Mouse (Mus musculus) neural tube, embryonic 11.5 days (tissue): ENCODE data around the gene Fam184b. TPM values are rescaled to one million over a fixed set of nuclear protein-coding genes. Genes with fewer than 3 reads are reported as not detected.

Source experiments
- ATAC-seq: fragments of 200-750 bp; cut with Nextera tagmentation; 2 replicates; pipeline ENCODE4 v1.8.0; 2017; ENCODE audit warnings: moderate number of reproducible peaks, mild to moderate bottlenecking, moderate TSS enrichment, moderate library complexity; ENCODE audit not compliant: insufficient read depth, low FRiP score, low TSS enrichment
- DNase-seq: peaks from one replicate; pipeline ENCODE4 v3.0.0-alpha.2; 2015; ENCODE audit warnings: low spot score
- H3K27ac ChIP-seq: fragments of 300-500 bp; sonication (generic); 2 replicates; pipeline ENCODE4 v1.5.1; 2014; ENCODE audit warnings: low read depth, mild to moderate bottlenecking, low read length
- H3K27me3 ChIP-seq: fragments of 300-500 bp; sonication (generic); 2 replicates; pipeline ENCODE4 v1.6.1; 2014; ENCODE audit warnings: mild to moderate bottlenecking, low read length, mixed read lengths; ENCODE audit not compliant: control insufficient read depth, insufficient read depth
- H3K36me3 ChIP-seq: fragments of 300-500 bp; sonication (generic); 2 replicates; pipeline ENCODE4 v1.6.1; 2014; ENCODE audit warnings: mild to moderate bottlenecking, low read length, moderate library complexity, mixed read lengths; ENCODE audit not compliant: control insufficient read depth, insufficient read depth
- H3K4me1 ChIP-seq: fragments of 300-500 bp; sonication (generic); 2 replicates; pipeline ENCODE4 v1.6.1; 2014; ENCODE audit warnings: low read length, mixed read lengths; ENCODE audit not compliant: control insufficient read depth, insufficient read depth
- H3K4me2 ChIP-seq: fragments of 300-500 bp; sonication (generic); 2 replicates; pipeline ENCODE4 v1.6.1; 2014; ENCODE audit warnings: low read depth, mild to moderate bottlenecking, moderate library complexity
- H3K4me3 ChIP-seq: fragments of 300-500 bp; sonication (generic); 2 replicates; pipeline ENCODE4 v1.5.1; 2014; ENCODE audit warnings: low read depth, low read length
- H3K9ac ChIP-seq: fragments of 300-500 bp; sonication (generic); 2 replicates; pipeline ENCODE4 v1.6.1; 2014; ENCODE audit warnings: mild to moderate bottlenecking, low read length
- H3K9me3 ChIP-seq: fragments of 300-500 bp; sonication (generic); 2 replicates; pipeline ENCODE4 v1.6.1; 2016; ENCODE audit warnings: low read length; ENCODE audit not compliant: control insufficient read depth
- WGBS: fragments of 180-500 bp; shearing (Covaris S2); extraction: QIAGEN DNeasy Blood & Tissue Kit; methylation state at CpG from one replicate; pipeline ENCODE4 v1.1.7; 2014; 5-methylcytosine and 5-hydroxymethylcytosine counted together
- polyA plus RNA-seq: library from polyadenylated mRNA; unstranded; fragments of >200 nt; fragmentation: Nextera tagmentation; extraction: Ambion mirVana; gene quantifications from 2 replicates; pipeline ENCODE4 v1.2.1, GENCODE M21; 2014

Fam184b gene
- polyA plus RNA-seq, 1 experiment from 2014 or later = 1.3 TPM

DNA sequence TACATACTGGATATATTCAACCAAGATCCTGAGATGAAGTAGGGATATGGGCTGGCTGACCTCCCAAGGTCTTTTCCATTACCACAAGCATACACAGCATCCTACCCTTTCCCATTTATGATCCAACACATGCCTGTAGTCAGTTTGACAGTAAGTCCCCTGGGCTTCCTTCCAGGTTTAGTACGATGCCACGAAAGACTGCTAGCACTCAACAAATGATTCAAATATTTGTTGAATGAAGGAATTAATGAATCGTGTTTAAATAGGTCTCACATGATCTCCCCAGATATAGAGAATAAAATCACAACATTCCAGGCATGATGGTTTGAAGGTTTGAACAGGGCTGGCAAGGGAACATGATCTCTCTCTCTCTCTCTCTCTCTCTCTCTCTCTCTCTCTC, 1.0 kb downstream of the Fam184b start:
- Histone ChIP-seq H3K4me1 (peaks cover 3% of the 10 kb centered on the region; the same call in 1 of the 2 replicates), H3K36me3 (no peaks in the 10 kb centered on the region), H3K4me2 (no peak overlapping the region), H3K9ac (no peak overlapping the region), H3K27ac (no peak overlapping the region), H3K4me3 (no peak overlapping the region), H3K27me3 (no peaks in the 10 kb centered on the region), H3K9me3 (no peaks in the 10 kb centered on the region)
- WGBS = 81% methylated on average over 3 of the region's 3 CpGs
- no peak for ATAC-seq
- no peak for DNase-seq

- Histone ChIP-seq H3K4me1 (no peaks in the 10 kb centered on the region), H3K27ac (no peak overlapping the region), H3K27me3 (no peaks in the 10 kb centered on the region), H3K9ac (no peak overlapping the region), H3K9me3 (no peaks in the 10 kb centered on the region), H3K36me3 (no peaks in the 10 kb centered on the region), H3K4me2 (no peak overlapping the region), H3K4me3 (no peak overlapping the region)
- ATAC-seq = no peak
- no peak for DNase-seq
Observed at GRCm38 (mm10) chr5:45629470-45629869, 9.9 kb downstream of the Fam184b start.

DNA sequence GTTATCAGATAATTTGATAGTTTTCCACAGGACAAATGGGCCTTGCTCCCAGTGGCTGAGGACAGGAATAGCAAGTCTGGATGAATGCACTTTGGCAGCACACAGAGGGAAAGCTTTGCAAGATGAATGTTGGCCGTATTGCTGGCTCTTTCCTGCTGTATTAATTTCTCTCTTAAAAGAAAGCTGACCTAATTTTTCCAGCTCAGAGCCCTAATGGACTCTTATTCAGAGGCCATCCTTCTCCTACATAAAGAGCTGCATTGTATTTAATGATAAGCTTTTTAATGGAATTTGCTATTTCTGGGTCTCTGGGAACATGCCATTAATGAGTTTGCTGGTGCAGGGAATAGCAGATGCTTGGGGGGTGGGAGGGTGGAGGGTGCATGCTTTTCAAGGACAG, 11.6 kb downstream of the Fam184b start:
- no peak overlapping the region for H3K4me2 ChIP-seq
- H3K27me3 ChIP-seq = no peaks in the 10 kb centered on the region
- no peak for DNase-seq
- 79% methylated on average over 1 of the region's 1 CpGs for WGBS
- no peak for ATAC-seq
- H3K4me1 ChIP-seq = no peaks in the 10 kb centered on the region
- H3K27ac ChIP-seq = no peak overlapping the region
- H3K9me3 ChIP-seq = no peaks in the 10 kb centered on the region
- H3K4me3 ChIP-seq = no peak overlapping the region
- H3K36me3 ChIP-seq = no peaks in the 10 kb centered on the region
- no peak overlapping the region for H3K9ac ChIP-seq

DNA sequence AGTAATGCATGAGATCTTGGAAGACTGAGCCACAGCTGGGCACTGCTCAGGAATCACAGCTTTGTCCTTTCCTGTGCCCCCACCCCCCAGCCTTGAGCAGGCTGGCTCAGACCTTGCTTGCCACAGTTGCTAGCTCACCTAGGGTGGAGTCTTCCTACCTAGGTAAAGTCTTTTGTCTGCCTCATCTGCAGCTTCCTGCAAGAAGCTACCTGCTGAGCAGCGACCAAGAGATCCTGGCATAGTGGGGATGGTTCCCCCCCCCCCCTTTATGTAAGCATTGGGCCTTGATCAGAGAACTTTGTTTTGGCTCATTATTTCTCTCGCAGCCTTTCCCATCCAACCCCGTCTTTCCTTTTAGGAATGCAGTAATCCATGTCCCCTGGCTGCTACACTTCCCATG, 17.9 kb downstream of the Fam184b start:
- H3K4me1 ChIP-seq = no peaks in the 10 kb centered on the region
- ATAC-seq (no peak), DNase-seq (no peak)
- no peaks in the 10 kb centered on the region for H3K9me3 ChIP-seq
- no peak overlapping the region for H3K9ac ChIP-seq
- 59% methylated on average over 3 of the region's 3 CpGs for WGBS
- no peaks in the 10 kb centered on the region for H3K36me3 ChIP-seq
- no peak overlapping the region for H3K27ac ChIP-seq
- no peak overlapping the region for H3K4me3 ChIP-seq
- H3K4me2 ChIP-seq = no peak overlapping the region
- H3K27me3 ChIP-seq = no peaks in the 10 kb centered on the region

GRCm38 (mm10) chr5:45599056-45599455, 40.4 kb downstream of the Fam184b start:
- no peak overlapping the region for H3K4me2 ChIP-seq
- WGBS = 74% methylated on average over 4 of the region's 4 CpGs
- H3K27me3 ChIP-seq = no peaks in the 10 kb centered on the region
- DNase-seq (no peak), ATAC-seq (no peak)
- no peaks in the 10 kb centered on the region for H3K9me3 ChIP-seq
- no peaks in the 10 kb centered on the region for H3K36me3 ChIP-seq
- no peak overlapping the region for H3K27ac ChIP-seq
- H3K9ac ChIP-seq = no peak overlapping the region
- no peaks in the 10 kb centered on the region for H3K4me1 ChIP-seq
- no peak overlapping the region for H3K4me3 ChIP-seq

- H3K9me3 ChIP-seq = no peaks in the 10 kb centered on the region
- no peak overlapping the region for H3K4me2 ChIP-seq
- no peak overlapping the region for H3K9ac ChIP-seq
- no peak for ATAC-seq
- no peak for DNase-seq
- no peaks in the 10 kb centered on the region for H3K36me3 ChIP-seq
- H3K4me3 ChIP-seq = no peak overlapping the region
- 74% methylated on average over 3 of the region's 3 CpGs for WGBS
- H3K27ac ChIP-seq = no peak overlapping the region
- H3K27me3 ChIP-seq = no peaks in the 10 kb centered on the region
- no peaks in the 10 kb centered on the region for H3K4me1 ChIP-seq
Observed at GRCm38 (mm10) chr5:45595363-45596039, 43.9 kb downstream of the Fam184b start.

DNA sequence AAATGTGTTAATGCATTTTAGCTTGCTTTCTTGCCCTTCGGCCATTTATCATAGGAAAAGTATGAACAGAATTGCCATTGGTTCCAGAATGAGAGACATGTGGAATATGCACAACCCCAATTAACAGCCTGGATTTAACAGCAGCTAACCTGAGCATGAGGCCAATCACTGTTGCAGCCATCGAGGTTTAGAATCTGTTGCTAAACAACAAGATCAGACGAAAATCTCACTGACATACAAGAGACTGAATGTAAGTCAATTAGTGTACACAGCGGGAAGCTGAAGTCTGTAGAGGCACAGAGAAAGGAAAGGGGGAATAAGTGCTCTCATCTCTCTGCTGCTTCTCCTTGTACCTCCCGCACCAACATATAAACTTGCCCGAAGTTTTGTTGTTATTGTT, 46.1 kb downstream of the Fam184b start:
- H3K9ac ChIP-seq = no peak overlapping the region
- no peak overlapping the region for H3K27ac ChIP-seq
- H3K36me3 ChIP-seq = no peaks in the 10 kb centered on the region
- DNase-seq (no peak), ATAC-seq (no peak)
- H3K27me3 ChIP-seq = no peaks in the 10 kb centered on the region
- H3K4me3 ChIP-seq = no peak overlapping the region
- H3K4me2 ChIP-seq = no peak overlapping the region
- no peaks in the 10 kb centered on the region for H3K9me3 ChIP-seq
- H3K4me1 ChIP-seq = no peaks in the 10 kb centered on the region
- 87% methylated on average over 6 of the region's 6 CpGs for WGBS

- H3K27ac ChIP-seq = no peak overlapping the region
- no peaks in the 10 kb centered on the region for H3K36me3 ChIP-seq
- H3K9me3 ChIP-seq = no peaks in the 10 kb centered on the region
Observed at GRCm38 (mm10) chr5:45590094-45590493, 49.3 kb downstream of the Fam184b start.

GRCm38 (mm10) chr5:45584601-45585000, 54.8 kb downstream of the Fam184b start:
- no peaks in the 10 kb centered on the region for H3K27me3 ChIP-seq
- H3K36me3 ChIP-seq = no peaks in the 10 kb centered on the region
- DNase-seq (no peak), ATAC-seq (no peak)
- no peak overlapping the region for H3K27ac ChIP-seq
- H3K4me2 ChIP-seq = no peak overlapping the region
- 84% methylated on average over 8 of the region's 8 CpGs for WGBS
- H3K9me3 ChIP-seq = no peaks in the 10 kb centered on the region
- no peak overlapping the region for H3K9ac ChIP-seq
- no peaks in the 10 kb centered on the region for H3K4me1 ChIP-seq
- H3K4me3 ChIP-seq = no peak overlapping the region

More at GRCm38 (mm10) chr5:45590094-45590493, 49.3 kb downstream of the Fam184b start:
- DNase-seq (no peak), ATAC-seq (no peak)
- Histone ChIP-seq H3K4me1 (no peaks in the 10 kb centered on the region), H3K27me3 (no peaks in the 10 kb centered on the region), H3K4me3 (no peak overlapping the region), H3K9ac (no peak overlapping the region), H3K4me2 (no peak overlapping the region)
- WGBS = 91% methylated on average over 4 of the region's 4 CpGs
